22 mouse cellular contexts compared by ENCODE assay signal in the genomic region with DNA sequence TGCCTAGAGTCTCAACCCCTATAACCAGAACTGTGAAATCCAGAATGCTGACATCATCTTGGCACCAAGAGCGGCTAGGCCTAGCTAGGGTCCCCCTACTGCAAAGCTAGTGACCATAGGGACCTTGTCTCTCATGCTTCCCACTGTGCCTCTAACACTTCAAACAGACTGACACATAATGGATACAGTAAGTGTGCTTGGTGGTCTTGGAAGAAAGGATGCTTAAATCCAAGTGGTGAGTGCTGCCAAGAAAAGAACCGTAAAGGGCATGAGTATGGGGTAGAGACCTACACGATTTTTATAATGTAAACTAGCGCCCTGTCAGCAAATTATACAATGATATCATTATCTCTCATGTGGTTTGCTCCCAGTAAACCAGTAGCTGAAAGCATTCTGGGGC. TPM values are rescaled to one million over a fixed set of nuclear protein-coding genes. Genes with fewer than 3 reads are reported as not detected.
DNase-seq lines count a peak whose midpoint lies in the region; ATAC-seq and TF ChIP-seq lines count a peak whose summit lies in the region.
"Had no signal": no experiment of that assay in that cellular context is flagged by ENCODE, and none has a peak within 500 bp of the region (broad histone marks: within the 10 kb centered on the region; RNA-seq: fewer than 3 reads in every experiment).

No protein-coding gene starts in this region.

- H3K27ac ChIP-seq in forebrain, embryonic 16.5 days (ENCODE audit: low read length), result no peak overlapping the region
- no peak overlapping the region for H3K27ac ChIP-seq in forebrain, embryonic 10.5 days
- H3K27ac ChIP-seq in lung, embryonic 16.5 days (ENCODE audit: low read length), result no peak overlapping the region
- H3K27ac ChIP-seq: heart, embryonic 15.5 days; hindbrain, embryonic 10.5 days; hindbrain, embryonic 13.5 days; intestine, embryonic 15.5 days had no signal

- H3K36me3 ChIP-seq in forebrain, embryonic 16.5 days (ENCODE audit: control insufficient read depth, insufficient read depth), result no peaks in the 10 kb centered on the region
- no peaks in the 10 kb centered on the region for H3K36me3 ChIP-seq in forebrain, embryonic 10.5 days (replicated peaks)
- H3K36me3 ChIP-seq in lung, embryonic 16.5 days (ENCODE audit: control insufficient read depth, insufficient read depth, low read length), result no peaks in the 10 kb centered on the region
- H3K36me3 ChIP-seq: heart, embryonic 12.5 days; heart, embryonic 15.5 days; hindbrain, embryonic 10.5 days; intestine, embryonic 15.5 days had no signal

- no peak overlapping the region for H3K9ac ChIP-seq in forebrain, embryonic 16.5 days (replicated peaks; ENCODE audit: low read depth, low read length)
- H3K9ac ChIP-seq in lung, embryonic 16.5 days (ENCODE audit: low read length), result no peak overlapping the region
- H3K9ac ChIP-seq: heart, embryonic 12.5 days; heart, embryonic 15.5 days; hindbrain, embryonic 13.5 days; intestine, embryonic 15.5 days had no signal

- TF ChIP-seq POLR2A in brain, embryonic 14.5 days (IDR thresholded peaks at IDR 0.05; ENCODE audit: borderline replicate concordance, extremely low read depth, insufficient read depth, insufficient read length, poor library complexity, severe bottlenecking), result no peak

- TF ChIP-seq CTCF in brain, embryonic 14.5 days (IDR thresholded peaks at IDR 0.05; ENCODE audit: borderline replicate concordance, extremely low read depth, insufficient read depth, insufficient read length), result no peak

- no peak for DNase-seq in forebrain, embryonic 10.5 days (ENCODE audit: extremely low spot score, low spot score)
- no peak for DNase-seq in lung, postnatal 36 days
- peak; percentile 53 for DNase-seq in brain, embryonic 14.5 days (ENCODE audit: low read depth)
- no peak for DNase-seq in cerebellum, adult 8-10 months
- DNase-seq: adrenal gland, adult 2 months; adrenal gland, postnatal 14 days; cerebellum, adult 11-12 months; cerebellum, adult 9-10 months; cerebellum, postnatal 14 days; gastrocnemius, postnatal 10 days; gastrocnemius, postnatal 36 days; heart, postnatal 10 days; heart, postnatal 36 days had no signal

- H3K9me3 ChIP-seq in forebrain, embryonic 16.5 days (ENCODE audit: control insufficient read depth, low read length), result no peaks in the 10 kb centered on the region
- no peaks in the 10 kb centered on the region for H3K9me3 ChIP-seq in forebrain, embryonic 10.5 days
- H3K9me3 ChIP-seq in lung, embryonic 16.5 days (ENCODE audit: control insufficient read depth, low read length), result no peaks in the 10 kb centered on the region
- H3K9me3 ChIP-seq: heart, embryonic 12.5 days; heart, embryonic 15.5 days; hindbrain, embryonic 10.5 days; hindbrain, embryonic 13.5 days; intestine, embryonic 15.5 days had no signal

- H3K27me3 ChIP-seq in forebrain, embryonic 16.5 days (replicated peaks; ENCODE audit: control insufficient read depth, insufficient read depth, low read length), result no peaks in the 10 kb centered on the region
- H3K27me3 ChIP-seq in forebrain, embryonic 10.5 days (ENCODE audit: poor library complexity, severe bottlenecking), result no peaks in the 10 kb centered on the region
- H3K27me3 ChIP-seq in lung, embryonic 16.5 days (ENCODE audit: control insufficient read depth, insufficient read depth, low read depth, low read length), result no peaks in the 10 kb centered on the region
- H3K27me3 ChIP-seq: heart, embryonic 12.5 days; heart, embryonic 15.5 days; hindbrain, embryonic 13.5 days; intestine, embryonic 15.5 days had no signal

- peak; percentile 42 for ATAC-seq in forebrain, embryonic 16.5 days
- ATAC-seq in lung, embryonic 16.5 days (ENCODE audit: low read depth), result peak; percentile 42
- ATAC-seq: CD4-positive, CD25-positive, alpha-beta regulatory T cell, adult 4 months; hindbrain, embryonic 16.5 days; intestine, embryonic 15.5 days had no signal

- H3K4me2 ChIP-seq in forebrain, embryonic 16.5 days (ENCODE audit: low read length), result no peak overlapping the region
- no peak overlapping the region for H3K4me2 ChIP-seq in lung, embryonic 16.5 days (ENCODE audit: low read depth, low read length)
- H3K4me2 ChIP-seq: heart, embryonic 12.5 days; heart, embryonic 15.5 days; hindbrain, embryonic 13.5 days; intestine, embryonic 15.5 days had no signal

- peaks cover 15% of the 10 kb centered on the region for H3K4me1 ChIP-seq in forebrain, embryonic 16.5 days (replicated peaks; ENCODE audit: control insufficient read depth, insufficient read depth, low read length)
- 0 out of 2 replicates have a peak, but pooled peaks cover 3% of the 10 kb centered on the region for H3K4me1 ChIP-seq in forebrain, embryonic 10.5 days
- H3K4me1 ChIP-seq in lung, embryonic 16.5 days (replicated peaks; ENCODE audit: control insufficient read depth, insufficient read depth, low read length), result no peaks in the 10 kb centered on the region; the same call in 1 of the 2 replicates
- H3K4me1 ChIP-seq: heart, embryonic 12.5 days; heart, embryonic 15.5 days; intestine, embryonic 15.5 days had no signal

- H3K4me3 ChIP-seq in forebrain, embryonic 16.5 days (replicated peaks; ENCODE audit: low read length), result no peak overlapping the region
- H3K4me3 ChIP-seq in forebrain, embryonic 10.5 days, result no peak overlapping the region
- no peak overlapping the region for H3K4me3 ChIP-seq in lung, embryonic 16.5 days (ENCODE audit: low read length)
- H3K4me3 ChIP-seq: heart, embryonic 12.5 days; heart, embryonic 15.5 days; hindbrain, embryonic 10.5 days; hindbrain, embryonic 13.5 days; intestine, embryonic 15.5 days had no signal

- WGBS in forebrain, embryonic 16.5 days, result 59% methylated on average over 4 of the region's 4 CpGs
- 95% methylated on average over 4 of the region's 4 CpGs for WGBS in forebrain, embryonic 10.5 days
- WGBS in lung, embryonic 16.5 days, result 62% methylated on average over 4 of the region's 4 CpGs

RNA-seq across cellular contexts. Expression of a gene that starts 32.1 kb away (rescaled TPM):
- polyA plus RNA-seq in forebrain, embryonic 16.5 days (2015; fragmentation: Nextera tagmentation; extraction: Ambion mirVana), result 5.4 and 5.6 TPM in 2 replicates
- polyA plus RNA-seq in forebrain, embryonic 10.5 days (2016; fragmentation: Nextera tagmentation; extraction: Ambion mirVana), result 1.3 and 1.6 TPM in 2 replicates
- polyA plus RNA-seq in lung, embryonic 16.5 days (2015; fragmentation: Nextera tagmentation; extraction: Ambion mirVana), result 0.33 and 0.63 TPM in 2 replicates
- 6.0 and 7.0 TPM in 2 replicates for polyA plus RNA-seq in brain, embryonic 14.5 days (2012; rRNA removed)
- polyA plus RNA-seq: CD4-positive, CD25-positive, alpha-beta regulatory T cell, adult 4 months had no signal
